Mouse (Mus musculus) forebrain, embryonic 13.5 days (tissue): Measurements from ENCODE around the gene Sema4b. TPM values are rescaled to one million over a fixed set of nuclear protein-coding genes. Genes with fewer than 3 reads are reported as not detected.

Source experiments
- ATAC-seq: fragments of 200-750 bp; cut with Nextera tagmentation; 2 replicates; pipeline ENCODE4 v1.8.0; 2017
- H3K27ac ChIP-seq: fragments of 300-500 bp; sonication (generic); 2 replicates; pipeline ENCODE4 v1.5.1; 2015; ENCODE audit warnings: inconsistent platforms, mild to moderate bottlenecking, moderate library complexity
- H3K27me3 ChIP-seq: fragments of 300-500 bp; sonication (generic); 2 replicates; pipeline ENCODE4 v1.6.1; 2015; ENCODE audit warnings: mild to moderate bottlenecking, inconsistent platforms
- H3K36me3 ChIP-seq: fragments of 300-500 bp; sonication (generic); 2 replicates; pipeline ENCODE4 v1.6.1; 2015; ENCODE audit warnings: mild to moderate bottlenecking, inconsistent platforms; ENCODE audit not compliant: poor library complexity, severe bottlenecking
- H3K4me1 ChIP-seq: fragments of 300-500 bp; sonication (generic); 2 replicates; pipeline ENCODE4 v1.6.1; 2015; ENCODE audit warnings: inconsistent platforms
- H3K4me2 ChIP-seq: fragments of 300-500 bp; sonication (generic); 2 replicates; pipeline ENCODE4 v1.6.1; 2015; ENCODE audit warnings: inconsistent platforms, mild to moderate bottlenecking, moderate library complexity
- H3K4me3 ChIP-seq: fragments of 300-500 bp; sonication (generic); 2 replicates; pipeline ENCODE4 v1.5.1; 2015; ENCODE audit warnings: mild to moderate bottlenecking, inconsistent platforms
- H3K9ac ChIP-seq: fragments of 300-500 bp; sonication (generic); 2 replicates; pipeline ENCODE4 v1.6.1; 2015; ENCODE audit warnings: mild to moderate bottlenecking, inconsistent platforms
- H3K9me3 ChIP-seq: fragments of 300-500 bp; sonication (generic); replicated peaks from 2 replicates; pipeline ENCODE4 v1.6.1; 2016; ENCODE audit warnings: inconsistent platforms
- WGBS: fragments of 180-500 bp; shearing (Covaris S2); methylation state at CpG from one replicate; pipeline ENCODE4 v1.1.7; 2015; 5-methylcytosine and 5-hydroxymethylcytosine counted together
- polyA plus RNA-seq: library from polyadenylated mRNA; unstranded; fragments of >200 nt; fragmentation: Nextera tagmentation; extraction: Ambion mirVana; gene quantifications from 2 replicates; pipeline ENCODE4 v1.2.1, GENCODE M21; 2015

The Sema4b gene
- 20.7 and 22.3 TPM in 2 replicates for polyA plus RNA-seq

DNA sequence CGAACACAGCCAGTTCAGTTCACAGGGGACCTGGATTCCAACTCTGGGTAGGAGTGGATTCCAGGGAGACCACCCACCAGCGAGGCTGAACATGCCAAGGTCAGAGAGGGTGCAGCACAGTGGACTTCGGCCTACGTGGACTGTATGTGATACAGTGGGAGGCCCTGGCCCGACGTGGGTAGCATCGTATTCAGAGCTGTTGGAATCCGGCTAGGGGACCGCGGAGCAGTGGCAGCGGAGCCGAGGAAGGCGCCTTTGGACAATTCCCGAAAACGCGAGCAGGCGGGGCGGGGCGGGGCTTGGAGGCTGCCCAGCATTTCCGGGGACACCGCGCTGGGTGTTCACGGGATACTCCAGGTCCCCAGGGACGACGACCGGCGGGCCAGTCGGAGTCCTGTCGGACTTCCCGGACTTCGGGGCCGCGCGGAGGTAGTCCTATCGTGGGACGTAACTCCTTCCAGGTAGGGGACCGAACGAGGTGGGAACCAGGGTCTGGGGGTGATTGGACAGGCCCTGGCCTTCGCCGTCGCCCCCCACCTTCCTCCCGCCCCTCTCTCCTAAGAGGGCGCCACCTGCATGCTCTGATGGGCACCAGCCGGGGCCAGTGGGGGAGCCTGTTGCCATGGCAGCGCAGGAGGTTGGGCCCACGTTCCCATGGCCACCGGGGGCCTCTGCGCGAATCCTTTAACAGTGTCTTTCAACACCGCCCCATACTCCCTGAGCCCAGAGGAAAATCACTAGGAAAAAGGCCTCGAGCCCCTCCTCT, at the start of gene Sema4b:
TSS of gene Sema4b (plus strand) at position 311 of the 766 bp plus-strand sequence.
- Histone ChIP-seq H3K4me1 (peaks cover 53% of the 10 kb centered on the region), H3K27me3 (no peaks in the 10 kb centered on the region)
- under 1% methylated on average over 51 of the region's 51 CpGs for WGBS

DNA sequence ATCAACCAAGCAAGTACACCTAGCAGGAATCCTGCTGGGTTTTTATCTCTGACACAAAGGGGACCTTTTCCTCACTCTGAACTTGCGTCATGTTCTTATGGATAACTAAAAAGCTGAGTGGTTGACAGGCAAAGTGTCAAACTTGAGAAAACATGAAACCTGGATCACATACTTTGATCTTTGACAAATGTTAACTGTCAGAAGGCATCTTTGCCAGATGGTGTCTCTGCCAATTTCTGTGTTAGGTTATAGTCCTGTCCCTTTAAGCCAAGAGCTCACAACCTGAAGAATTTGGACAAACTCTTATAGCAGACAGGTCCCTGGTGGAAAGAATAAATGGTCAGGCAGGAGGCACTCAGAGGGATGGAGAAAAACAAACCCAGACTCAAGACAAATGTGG, 48.3 kb upstream of the Sema4b start:
- 61% methylated on average over 1 of the region's 1 CpGs for WGBS
- no peak for ATAC-seq

More for the DNA sequence above, at the start of gene Sema4b:
- H3K4me3 ChIP-seq, result peak within 1 kb of the TSS; percentile 58
- H3K27ac ChIP-seq, result peak within 1 kb of the TSS; percentile 88
- no peaks in the 10 kb centered on the region for H3K36me3 ChIP-seq
- peak within 1 kb of the TSS; percentile 69 for H3K4me2 ChIP-seq
- H3K9ac ChIP-seq, result peak within 1 kb of the TSS; percentile 76
- ATAC-seq, result peak; percentile 97
- H3K9me3 ChIP-seq, result no peaks in the 10 kb centered on the region

DNA sequence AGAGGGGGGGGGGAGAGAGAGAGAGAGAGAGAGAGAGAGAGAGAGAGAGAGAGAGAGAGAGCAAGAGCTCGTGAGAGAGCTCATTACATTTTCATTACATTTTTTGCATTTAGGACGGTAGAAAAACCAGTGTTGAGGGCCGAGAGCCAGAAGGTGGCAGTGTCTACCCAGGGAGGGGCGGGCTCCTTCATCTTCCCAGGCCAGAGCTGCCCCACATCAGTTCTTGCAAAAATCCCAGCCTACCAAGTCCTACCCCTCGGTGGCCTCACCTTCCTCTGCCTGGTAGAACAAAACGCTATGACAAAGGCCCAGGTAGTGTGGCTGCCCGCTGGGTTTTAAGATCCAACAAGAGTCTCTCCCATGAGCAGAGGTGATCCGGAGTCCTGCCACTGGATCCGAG, 45.8 kb upstream of the Sema4b start:
- no peak overlapping the region for H3K4me2 ChIP-seq
- peaks cover 12% of the 10 kb centered on the region for H3K9me3 ChIP-seq
- no peaks in the 10 kb centered on the region for H3K36me3 ChIP-seq
- no peaks in the 10 kb centered on the region for H3K27me3 ChIP-seq
- peaks cover 15% of the 10 kb centered on the region for H3K4me1 ChIP-seq
- H3K4me3 ChIP-seq, result no peak overlapping the region
- H3K9ac ChIP-seq, result no peak overlapping the region; the same call in 1 of the 2 replicates
- WGBS, result 14% methylated on average over 9 of the region's 9 CpGs
- peak; percentile 69; the same call in 1 of the 2 replicates for ATAC-seq
- no peak overlapping the region for H3K27ac ChIP-seq

More for the DNA sequence above, 48.3 kb upstream of the Sema4b start:
- peaks cover 12% of the 10 kb centered on the region for H3K9me3 ChIP-seq
- no peak overlapping the region for H3K9ac ChIP-seq
- no peaks in the 10 kb centered on the region for H3K27me3 ChIP-seq
- no peaks in the 10 kb centered on the region for H3K36me3 ChIP-seq
- peaks cover 22% of the 10 kb centered on the region for H3K4me1 ChIP-seq
- H3K27ac ChIP-seq, result no peak overlapping the region
- H3K4me3 ChIP-seq, result no peak overlapping the region
- H3K4me2 ChIP-seq, result no peak overlapping the region

DNA sequence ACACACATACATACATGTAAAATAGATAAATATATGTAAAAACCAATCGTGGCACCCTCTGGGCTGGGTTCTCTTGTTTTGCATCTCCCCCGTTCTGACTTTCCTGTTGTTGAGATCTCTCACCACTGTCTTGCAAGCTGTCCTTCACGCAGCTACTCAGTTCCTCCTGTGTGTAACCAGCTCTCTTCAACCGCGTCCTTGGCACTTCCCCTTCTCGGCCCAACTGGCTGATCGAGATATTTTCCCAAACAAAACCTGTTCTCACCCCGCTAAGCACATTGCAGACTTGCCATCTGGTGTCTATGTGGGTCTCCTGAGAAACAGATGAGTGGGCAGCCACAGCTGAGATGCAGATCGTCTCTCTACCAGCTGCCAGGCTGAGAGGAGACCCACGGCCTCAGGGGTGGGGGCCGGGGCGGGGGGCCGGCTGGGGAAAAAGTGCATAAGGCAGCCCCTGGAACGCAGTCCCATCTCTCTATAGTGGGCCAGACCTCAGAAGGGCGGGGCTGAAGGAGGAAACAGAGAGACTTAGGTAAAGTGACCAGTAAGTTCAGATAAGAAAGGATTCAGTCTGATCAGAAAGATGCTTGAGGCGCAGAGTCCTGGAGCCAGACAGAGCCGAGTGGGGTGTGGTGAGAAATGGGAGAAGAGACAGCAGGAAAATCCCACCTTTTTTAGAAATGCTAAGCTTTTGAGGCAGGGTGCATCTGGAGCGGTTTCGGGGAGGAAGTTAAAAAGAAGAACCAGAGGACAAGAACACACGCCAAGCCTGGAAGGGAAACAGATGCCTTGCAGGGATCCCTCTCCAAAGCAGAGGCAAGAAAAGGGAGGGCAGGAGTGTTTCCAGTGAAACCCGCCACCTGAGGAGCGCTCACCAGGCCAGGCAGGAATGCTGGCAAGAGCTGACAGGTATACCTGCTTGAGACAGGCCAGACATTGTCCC, 43.0 kb upstream of the Sema4b start:
- 50% methylated on average over 22 of the region's 22 CpGs for WGBS
- Histone ChIP-seq H3K27me3 (no peaks in the 10 kb centered on the region), H3K36me3 (no peaks in the 10 kb centered on the region), H3K9ac (0 out of 2 replicates have a peak overlapping the region, but pooled peaks have one; percentile 18), H3K4me1 (peaks cover 15% of the 10 kb centered on the region), H3K9me3 (no peaks in the 10 kb centered on the region), H3K27ac (peak overlapping the region; percentile 74), H3K4me2 (peak overlapping the region; percentile 31), H3K4me3 (no peak overlapping the region)
- ATAC-seq, result peak; percentile 87

- H3K4me1 ChIP-seq, result peaks cover 23% of the 10 kb centered on the region
- 86% methylated on average over 7 of the region's 7 CpGs for WGBS
- H3K36me3 ChIP-seq, result no peaks in the 10 kb centered on the region
- H3K4me3 ChIP-seq, result no peak overlapping the region
- no peak for ATAC-seq
- no peak overlapping the region for H3K9ac ChIP-seq
- H3K9me3 ChIP-seq, result no peaks in the 10 kb centered on the region
- H3K4me2 ChIP-seq, result no peak overlapping the region
- H3K27me3 ChIP-seq, result no peaks in the 10 kb centered on the region
- H3K27ac ChIP-seq, result no peak overlapping the region
These were observed 41.9 kb upstream of the Sema4b start for GRCm38 (mm10) chr7:80144695-80145094.

DNA sequence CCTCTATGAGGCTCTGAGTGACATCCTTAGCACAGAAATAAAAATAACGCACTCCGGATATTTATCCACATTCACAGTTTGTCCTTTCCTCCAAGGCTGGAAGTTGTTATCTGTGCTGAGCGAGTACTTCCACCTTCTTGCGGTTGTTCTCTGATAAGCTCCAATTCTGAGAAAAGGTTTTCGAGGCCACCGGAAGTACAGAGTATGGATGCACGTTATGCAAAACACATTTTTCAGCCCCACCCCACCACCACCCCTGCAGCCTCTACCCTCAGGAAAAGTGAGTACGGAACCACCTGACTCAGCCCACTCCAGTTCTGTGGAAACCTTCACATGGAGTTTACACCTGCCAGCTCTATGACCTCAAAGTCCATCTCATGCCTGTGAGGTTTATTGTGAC, 40.6 kb upstream of the Sema4b start:
- Histone ChIP-seq H3K27ac (no peak overlapping the region), H3K27me3 (no peaks in the 10 kb centered on the region), H3K9ac (no peak overlapping the region), H3K9me3 (no peaks in the 10 kb centered on the region), H3K36me3 (no peaks in the 10 kb centered on the region), H3K4me3 (no peak overlapping the region), H3K4me2 (no peak overlapping the region), H3K4me1 (peaks cover 22% of the 10 kb centered on the region)
- no peak for ATAC-seq
- WGBS, result 92% methylated on average over 8 of the region's 8 CpGs

DNA sequence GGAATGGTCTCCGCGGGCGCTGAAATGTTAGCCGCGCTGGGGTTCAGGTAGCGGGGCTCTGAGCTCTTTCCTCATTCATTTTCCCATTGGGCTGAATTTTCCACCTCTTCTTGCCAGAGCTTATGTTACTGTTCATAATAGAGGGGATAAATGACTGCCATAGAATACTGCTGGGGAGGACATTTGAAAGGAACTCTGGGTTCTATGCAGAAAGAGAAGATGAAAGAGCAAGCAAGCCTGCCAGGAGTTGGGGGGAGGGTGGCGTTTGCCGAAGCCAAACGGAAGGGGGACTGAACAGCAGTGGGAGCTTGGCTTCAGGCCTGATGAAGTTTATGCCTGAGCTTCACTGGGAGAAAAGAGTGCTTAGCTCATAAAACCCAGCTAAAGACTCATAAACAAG, 37.3 kb upstream of the Sema4b start:
- H3K9me3 ChIP-seq, result no peaks in the 10 kb centered on the region
- H3K36me3 ChIP-seq, result no peaks in the 10 kb centered on the region
- no peaks in the 10 kb centered on the region for H3K27me3 ChIP-seq
- H3K4me3 ChIP-seq, result no peak overlapping the region
- H3K9ac ChIP-seq, result no peak overlapping the region
- peak overlapping the region; percentile 19 for H3K4me2 ChIP-seq
- 42% methylated on average over 9 of the region's 9 CpGs for WGBS
- peak; percentile 77; the same call in 1 of the 2 replicates for ATAC-seq
- H3K4me1 ChIP-seq, result peaks cover 10% of the 10 kb centered on the region; the same call in 1 of the 2 replicates
- H3K27ac ChIP-seq, result peak overlapping the region; percentile 78

GRCm38 (mm10) chr7:80152152-80152551, 34.5 kb upstream of the Sema4b start:
- Histone ChIP-seq H3K36me3 (no peaks in the 10 kb centered on the region), H3K27me3 (no peaks in the 10 kb centered on the region), H3K9ac (no peak overlapping the region), H3K27ac (no peak overlapping the region), H3K4me1 (peaks cover 10% of the 10 kb centered on the region; the same call in 1 of the 2 replicates), H3K4me3 (no peak overlapping the region), H3K4me2 (no peak overlapping the region), H3K9me3 (no peaks in the 10 kb centered on the region)
- no peak for ATAC-seq
- 68% methylated on average over 6 of the region's 6 CpGs for WGBS

DNA sequence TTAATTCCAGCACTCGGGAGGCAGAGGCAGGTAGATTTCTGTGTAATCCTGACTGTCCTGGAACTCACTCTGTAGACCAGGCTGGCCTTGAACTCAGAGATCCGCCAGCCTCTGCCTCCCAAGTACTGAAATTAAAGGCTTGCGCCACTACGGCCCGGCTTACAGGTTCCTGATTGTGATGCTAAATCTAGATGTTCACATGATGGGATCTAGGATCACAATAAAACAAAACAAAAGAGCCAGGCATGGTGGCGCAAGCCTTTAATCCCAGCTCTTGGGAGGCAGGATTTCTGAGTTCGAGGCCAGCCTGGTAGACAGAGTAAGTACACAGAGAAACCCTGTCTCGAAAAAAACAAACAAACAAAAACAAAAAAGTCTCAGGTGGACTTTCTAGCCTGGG, 33.9 kb upstream of the Sema4b start:
- Histone ChIP-seq H3K9ac (no peak overlapping the region), H3K4me3 (no peak overlapping the region), H3K4me1 (peaks cover 10% of the 10 kb centered on the region; the same call in 1 of the 2 replicates), H3K36me3 (no peaks in the 10 kb centered on the region), H3K27me3 (no peaks in the 10 kb centered on the region), H3K4me2 (no peak overlapping the region), H3K27ac (no peak overlapping the region), H3K9me3 (no peaks in the 10 kb centered on the region)
- 93% methylated on average over 8 of the region's 8 CpGs for WGBS
- no peak for ATAC-seq

- Histone ChIP-seq H3K9ac (no peak overlapping the region), H3K4me2 (no peak overlapping the region), H3K4me3 (no peak overlapping the region), H3K27me3 (no peaks in the 10 kb centered on the region), H3K9me3 (no peaks in the 10 kb centered on the region), H3K4me1 (peaks cover 1% of the 10 kb centered on the region; the same call in 1 of the 2 replicates), H3K27ac (no peak overlapping the region), H3K36me3 (no peaks in the 10 kb centered on the region)
- WGBS, result 87% methylated on average over 3 of the region's 3 CpGs
- no peak for ATAC-seq
These were observed 32.0 kb upstream of the Sema4b start for GRCm38 (mm10) chr7:80154689-80155088.

GRCm38 (mm10) chr7:80156711-80157227, 29.9 kb upstream of the Sema4b start:
- 45% methylated on average over 13 of the region's 13 CpGs for WGBS
- Histone ChIP-seq H3K9ac (no peak overlapping the region), H3K4me1 (0 out of 2 replicates have a peak, but pooled peaks cover 9% of the 10 kb centered on the region), H3K9me3 (no peaks in the 10 kb centered on the region), H3K27ac (no peak overlapping the region), H3K4me3 (no peak overlapping the region), H3K4me2 (no peak overlapping the region), H3K36me3 (no peaks in the 10 kb centered on the region), H3K27me3 (no peaks in the 10 kb centered on the region)
- no peak for ATAC-seq
